Mouse (Mus musculus): Measurements from ENCODE around the gene Luc7l.
"Not testable (repeated sequence)": the region's sequence is repeated elsewhere in the genome, so short reads cannot be mapped to it uniquely, and the experiment has no call there.

The Luc7l gene

DNA sequence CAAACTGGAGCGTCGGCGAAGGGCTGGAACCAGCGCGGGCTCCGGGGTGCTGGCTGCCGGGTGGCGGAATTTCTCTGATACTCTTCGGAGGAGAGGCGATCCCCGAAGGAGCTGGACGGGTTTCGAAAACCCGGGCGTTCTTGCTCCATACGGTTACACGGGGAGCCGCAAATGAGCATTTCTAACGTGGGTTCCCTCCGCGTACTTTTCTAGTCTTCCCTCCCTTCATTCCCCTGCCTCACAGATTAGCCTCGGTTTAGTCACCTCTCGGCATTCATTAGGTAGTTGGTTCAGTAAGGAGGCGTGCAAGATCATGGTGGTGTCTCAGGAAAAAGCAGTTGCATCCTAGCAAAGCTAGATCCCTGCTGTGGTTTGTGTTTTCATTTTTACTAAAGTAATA is 703 bp downstream of the Luc7l start:
- DNase-seq (ENCODE audit: low spot score): no peak

DNA sequence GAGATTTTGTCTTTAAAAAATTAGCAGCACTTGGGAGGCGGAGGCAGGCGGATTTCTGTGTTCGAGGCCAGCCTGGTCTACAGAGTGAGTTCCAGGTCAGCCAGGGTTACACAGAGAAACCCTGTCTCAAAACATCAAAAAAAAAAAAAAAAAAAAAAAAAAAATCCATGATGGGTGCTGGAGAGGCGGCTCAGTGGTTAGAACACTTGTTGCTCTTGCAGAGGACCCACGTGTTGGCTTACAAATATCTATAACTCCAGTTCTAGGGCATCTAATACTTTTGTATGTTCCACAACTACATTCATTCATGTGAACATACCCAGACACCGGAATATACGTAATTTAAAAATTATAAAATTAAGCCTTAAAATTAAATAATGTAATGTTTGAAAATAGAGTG is 2.6 kb downstream of the Luc7l start:
- no peak for DNase-seq (ENCODE audit: low spot score)

DNA sequence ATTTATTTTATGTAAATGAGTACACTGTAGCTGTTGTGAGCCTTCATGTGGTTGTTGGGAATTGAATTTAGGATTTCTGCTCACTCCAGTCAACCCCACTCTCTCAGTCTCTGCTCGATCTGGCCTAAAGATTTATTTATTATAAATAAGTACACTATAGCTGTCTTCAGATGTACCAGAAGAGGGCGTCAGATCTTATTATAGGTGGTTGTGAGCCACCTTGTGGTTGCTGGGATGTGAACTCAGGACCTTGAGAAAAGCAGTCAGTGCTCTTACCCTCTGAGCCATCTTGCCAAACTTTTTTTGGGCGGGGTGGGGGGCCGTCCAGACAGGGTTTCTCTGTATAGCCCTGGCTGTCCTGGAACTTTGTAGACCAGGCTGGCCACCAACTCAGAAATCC is 9.1 kb downstream of the Luc7l start:
- DNase-seq (ENCODE audit: low spot score): no peak

DNA sequence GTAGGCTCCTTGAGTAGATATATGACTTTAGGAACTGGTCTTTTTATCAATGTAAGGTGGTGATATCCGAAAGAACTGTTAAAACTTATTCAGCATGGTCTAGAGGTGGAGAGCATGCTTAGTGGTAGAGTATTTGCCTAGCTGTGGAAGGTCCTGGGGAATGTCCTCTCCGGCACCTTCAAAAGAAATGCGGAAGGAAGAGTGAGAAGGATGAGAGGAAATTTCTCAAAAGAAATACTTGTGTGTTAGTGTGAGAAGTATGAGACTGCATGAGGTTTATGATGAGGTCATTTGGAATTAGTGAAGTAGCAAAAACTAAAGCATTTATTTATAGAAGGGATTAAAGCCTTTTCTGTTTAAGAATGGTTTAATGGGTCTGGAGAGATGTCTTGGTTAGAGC is 9.7 kb downstream of the Luc7l start:
- DNase-seq (ENCODE audit: low spot score): no peak

DNA sequence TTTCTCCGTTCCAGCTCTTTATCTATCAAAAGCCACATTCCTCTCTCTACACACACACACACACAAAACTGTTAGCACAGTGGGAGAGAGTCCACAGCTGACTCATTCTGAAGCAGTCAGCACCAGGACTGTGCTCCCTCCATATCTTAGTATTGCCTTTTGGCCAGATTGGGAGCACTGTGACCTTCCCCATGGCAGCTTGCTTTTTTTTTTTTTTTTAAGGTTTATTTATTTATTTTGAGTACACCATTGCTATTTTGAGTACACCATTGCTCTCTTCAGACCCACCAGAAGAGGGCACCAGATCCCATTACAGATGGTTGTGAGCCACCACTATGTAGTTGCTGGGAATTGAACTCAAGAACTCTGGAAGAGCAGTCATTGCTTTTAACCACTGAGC is 16.2 kb downstream of the Luc7l start:
- DNase-seq (ENCODE audit: low spot score): no peak

- not testable (repeated sequence) for DNase-seq (ENCODE audit: low spot score)
Measured at GRCm38 (mm10) chr17:26269577-26269976, 16.9 kb downstream of the Luc7l start.

DNA sequence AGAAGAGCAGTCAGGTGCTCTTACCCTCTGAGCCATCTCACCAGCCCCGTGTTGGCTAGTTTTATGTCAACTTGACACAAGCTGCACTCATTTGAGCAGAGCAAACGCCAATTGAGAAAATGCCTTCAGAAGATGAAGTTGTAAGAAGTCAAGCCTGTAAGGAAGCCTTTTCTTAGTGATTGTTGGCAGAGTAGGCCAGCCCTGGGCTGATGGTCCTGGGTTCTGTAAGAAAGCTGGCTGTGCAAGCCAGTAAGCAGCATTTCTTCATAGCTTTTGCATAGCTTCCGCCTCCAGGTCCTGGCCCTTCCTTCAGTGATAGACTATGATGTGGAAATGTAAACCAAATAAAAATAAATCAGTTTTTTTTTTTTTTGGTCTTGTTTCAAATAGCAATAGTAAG is 19.9 kb downstream of the Luc7l start:
- no peak for DNase-seq (ENCODE audit: low spot score)

DNA sequence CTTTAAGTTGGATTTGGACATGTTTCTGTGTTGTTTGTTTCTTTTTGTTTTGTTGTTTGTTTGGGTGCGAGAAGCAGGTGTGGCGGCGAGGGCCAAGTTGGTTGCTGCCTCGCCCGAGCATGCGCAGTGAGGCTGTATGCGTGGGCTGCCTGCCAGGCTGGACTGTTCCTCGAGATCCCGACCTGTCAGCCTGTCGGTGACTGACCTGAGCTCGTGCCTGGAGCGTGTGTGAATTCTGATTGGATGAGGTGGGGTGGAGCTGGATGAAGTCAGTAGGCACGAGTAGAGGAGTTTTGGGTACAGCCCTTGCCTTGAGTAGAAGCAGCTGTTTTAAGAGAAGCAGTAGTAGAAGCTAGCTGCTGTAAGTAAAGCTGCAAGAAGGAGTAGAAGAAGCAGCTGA is 23.2 kb downstream of the Luc7l start:
- no peak for DNase-seq (ENCODE audit: low spot score)

DNA sequence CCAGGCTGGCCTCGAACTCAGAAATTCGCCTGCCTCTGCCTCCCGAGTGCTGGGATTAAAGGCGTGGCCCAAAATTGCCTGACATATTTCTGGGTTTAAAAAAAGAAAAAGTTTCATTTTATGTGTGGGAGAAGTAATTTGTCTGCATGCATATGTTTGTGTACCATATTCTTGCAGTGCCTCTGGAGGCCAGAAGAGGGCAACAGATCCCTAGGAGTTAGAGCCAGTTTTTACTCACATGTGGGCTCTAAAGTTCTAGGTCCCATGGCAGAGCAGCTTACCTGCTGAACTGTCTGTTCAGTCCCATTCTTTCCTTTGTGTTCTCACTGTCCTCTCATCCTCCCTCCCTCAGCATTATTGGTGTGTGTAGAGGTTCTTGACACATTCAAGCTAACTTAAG is 24.0 kb downstream of the Luc7l start:
- DNase-seq (ENCODE audit: low spot score): no peak

GRCm38 (mm10) chr17:26286199-26286955 is 33.7 kb downstream of the Luc7l start:
- no peak for DNase-seq (ENCODE audit: low spot score)

- DNase-seq (ENCODE audit: low spot score): no peak
Measured at GRCm38 (mm10) chr17:26289475-26289874, 36.8 kb downstream of the Luc7l start.

GRCm38 (mm10) chr17:26298318-26298717 is 45.6 kb downstream of the Luc7l start:
- not testable (repeated sequence) for DNase-seq (ENCODE audit: low spot score)

DNA sequence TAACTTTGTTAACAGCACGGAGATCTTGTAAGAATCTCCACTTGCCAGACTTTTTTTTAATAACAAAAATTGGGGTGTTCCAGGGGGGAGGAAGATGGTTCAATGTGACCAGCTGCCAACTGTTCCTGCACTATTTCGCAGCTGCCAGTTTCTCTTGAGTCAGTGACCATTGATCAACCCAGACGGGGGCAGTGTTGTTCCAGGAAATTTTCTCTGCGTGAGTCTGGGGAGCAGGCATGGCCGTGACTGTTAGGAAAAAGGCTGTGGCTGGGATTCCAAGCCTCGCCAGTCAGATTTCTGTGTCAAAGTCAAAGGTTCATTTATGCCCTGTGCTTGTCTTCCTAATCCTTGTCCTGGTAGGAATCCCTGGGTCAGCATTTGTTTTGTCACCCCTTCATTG is 61.6 kb downstream of the Luc7l start:
- DNase-seq (ENCODE audit: low spot score): peak; percentile 75

DNA sequence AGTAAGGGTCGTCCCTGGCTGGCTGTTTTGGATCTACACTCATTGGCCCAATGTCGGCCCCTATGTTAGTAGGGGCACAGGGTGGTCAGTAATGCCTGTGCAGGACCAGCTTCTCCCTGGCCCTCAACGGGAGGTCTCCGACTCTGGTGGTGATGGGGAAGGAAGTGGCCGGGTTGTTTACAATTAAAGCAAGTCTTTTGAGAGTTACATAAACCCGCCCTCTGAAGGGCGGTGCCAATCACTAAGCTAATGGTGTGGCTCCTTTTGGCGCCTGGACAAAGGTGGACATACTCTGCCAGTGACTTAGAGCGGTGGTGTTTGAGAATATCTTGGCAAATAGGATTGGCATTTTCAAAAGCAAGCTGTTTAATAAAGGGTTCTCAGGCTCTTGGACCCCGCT is 62.8 kb downstream of the Luc7l start:
- no peak for DNase-seq (ENCODE audit: low spot score)

GRCm38 (mm10) chr17:26318441-26318840 is 65.7 kb downstream of the Luc7l start:
- no peak for DNase-seq (ENCODE audit: low spot score)
